ENCODE assay signal across 9 mouse cellular contexts in genomic region chr11:100828676-100829151, GRCm38 (mm10). TPM values are rescaled to one million over a fixed set of nuclear protein-coding genes. Genes with fewer than 3 reads are reported as not detected.
A peak's percentile ranks its signal among the peaks of the same experiment; 100 is the strongest.
DNase-seq lines count a peak whose midpoint lies in the region; ATAC-seq lines count a peak whose summit lies in the region.
"Had no signal": no experiment of that assay in that cellular context is flagged by ENCODE, and none has a peak within 500 bp of the region (broad histone marks: within the 10 kb centered on the region; RNA-seq: fewer than 3 reads in every experiment).

No protein-coding gene starts in this region.

- ATAC-seq in heart, embryonic 14.5 days (ENCODE audit: insufficient number of reproducible peaks, insufficient read depth, low FRiP score, low read depth) = peak; percentile 52; the same call in 1 of the 2 replicates
- peak; percentile 20; the same call in 1 of the 2 replicates for ATAC-seq in megakaryocyte-erythroid progenitor cell, adult 5-6 weeks (replicated peaks; ENCODE audit: low FRiP score, low TSS enrichment, poor library complexity, severe bottlenecking)

- no peak overlapping the region for H3K4me2 ChIP-seq in heart, embryonic 14.5 days (ENCODE audit: low read length)

- 25% methylated on average over 10 of the region's 10 CpGs for WGBS in heart, embryonic 14.5 days

- no peak overlapping the region for H3K4me3 ChIP-seq in heart, embryonic 14.5 days (ENCODE audit: control insufficient read depth in 1 of 2, insufficient read depth in 1 of 2, low read depth in 1 of 2, low read length in 2 of 2)
- H3K4me3 ChIP-seq: embryonic facial prominence, embryonic 10.5 days had no signal

- H3K9ac ChIP-seq in heart, embryonic 14.5 days (ENCODE audit: low read length) = no peak overlapping the region

- no peaks in the 10 kb centered on the region for H3K36me3 ChIP-seq in heart, embryonic 14.5 days (ENCODE audit: control insufficient read depth, insufficient read depth, low read length)
- H3K36me3 ChIP-seq: embryonic facial prominence, embryonic 10.5 days had no signal

- peak overlapping the region; percentile 23 to 63; a peak in 2 of 4 replicates for H3K27ac ChIP-seq in heart, embryonic 14.5 days (replicated peaks in 1 of 2; ENCODE audit: control insufficient read depth in 1 of 2, insufficient read depth in 1 of 2, low read depth in 2 of 2, low read length in 2 of 2)
- H3K27ac ChIP-seq: embryonic facial prominence, embryonic 10.5 days had no signal

- no peaks in the 10 kb centered on the region for H3K9me3 ChIP-seq in heart, embryonic 14.5 days (ENCODE audit: control insufficient read depth, low read length)
- H3K9me3 ChIP-seq: embryonic facial prominence, embryonic 10.5 days had no signal

- no peaks in the 10 kb centered on the region for H3K27me3 ChIP-seq in heart, embryonic 14.5 days (ENCODE audit: control insufficient read depth, insufficient read depth, low read length)

- peaks cover 28 to 61% of the 10 kb centered on the region in 2 experiments for H3K4me1 ChIP-seq in heart, embryonic 14.5 days (ENCODE audit: control insufficient read depth in 2 of 2, insufficient read depth in 2 of 2, low read length in 2 of 2)

- peak; percentile 60 for DNase-seq in adrenal gland, adult 2 months
- no peak for DNase-seq in adrenal gland, postnatal 4 days (ENCODE audit: low spot score in 2 of 2)
- DNase-seq in kidney, adult 11 months = peak; percentile 35
- no peak for DNase-seq in kidney, postnatal 14 days
- no peak for DNase-seq in thymus, postnatal 10 days (ENCODE audit: low spot score in 2 of 2)
- no peak for DNase-seq in embryo, embryonic 10 days (ENCODE audit: low spot score)

RNA-seq across cellular contexts. Expression of gene Stat5b, which starts 21.8 kb away (rescaled TPM):
- total RNA-seq in adrenal gland, adult 2 months (2021) = 10 to 100 TPM; 60.3 to 65.3 TPM
- polyA plus RNA-seq in adrenal gland, adult 2 months (2012; rRNA removed) = 43.8 and 53.8 TPM in 2 replicates
- 10 to 100 TPM; 68.2 to 68.7 TPM for total RNA-seq in adrenal gland, postnatal 4 days (2021)
- polyA plus RNA-seq in heart, embryonic 14.5 days (2014; fragmentation: Nextera tagmentation; extraction: Ambion mirVana) = 28.8 and 31.4 TPM in 2 replicates
- total RNA-seq in megakaryocyte-erythroid progenitor cell, adult 5-6 weeks (2014; fragmentation: Nextera tagmentation) = 45.1 and 53.5 TPM in 2 replicates
- 37.0 and 58.7 TPM in 2 replicates for total RNA-seq in megakaryocyte-erythroid progenitor cell, adult 5-6 weeks (2017)

RNA-seq across cellular contexts. Expression of gene Stat5a, which starts 30.4 kb away (rescaled TPM):
- total RNA-seq in adrenal gland, adult 2 months (2021) = 10 to 100 TPM; 27.0 to 38.0 TPM
- polyA plus RNA-seq in adrenal gland, adult 2 months (2012; rRNA removed) = 45.1 and 51.2 TPM in 2 replicates
- total RNA-seq in adrenal gland, postnatal 4 days (2021) = 10 to 100 TPM; 34.1 to 42.1 TPM
- 5.6 and 6.4 TPM in 2 replicates for polyA plus RNA-seq in heart, embryonic 14.5 days (2014; fragmentation: Nextera tagmentation; extraction: Ambion mirVana)
- total RNA-seq in megakaryocyte-erythroid progenitor cell, adult 5-6 weeks (2014; fragmentation: Nextera tagmentation) = 81.1 and 116 TPM in 2 replicates
- 55.9 and 62.7 TPM in 2 replicates for total RNA-seq in megakaryocyte-erythroid progenitor cell, adult 5-6 weeks (2017)

RNA-seq across cellular contexts. Expression of gene Ghdc, which starts 58.0 kb away (rescaled TPM):
- total RNA-seq in adrenal gland, adult 2 months (2021) = 10 to 100 TPM; 21.6 to 26.0 TPM
- 26.8 and 27.6 TPM in 2 replicates for polyA plus RNA-seq in adrenal gland, adult 2 months (2012; rRNA removed)
- 10 to 100 TPM; 15.4 to 15.5 TPM for total RNA-seq in adrenal gland, postnatal 4 days (2021)
- polyA plus RNA-seq in heart, embryonic 14.5 days (2014; fragmentation: Nextera tagmentation; extraction: Ambion mirVana) = 4.0 and 4.7 TPM in 2 replicates
- total RNA-seq in megakaryocyte-erythroid progenitor cell, adult 5-6 weeks (2014; fragmentation: Nextera tagmentation) = 1.5 and 8.0 TPM in 2 replicates
- total RNA-seq in megakaryocyte-erythroid progenitor cell, adult 5-6 weeks (2017) = 1.3 and 1.7 TPM in 2 replicates

Comparison
In these comparisons a context has a peak if more than half of its experiments do, and no peak if none do; other contexts are left out.
1. DNase-seq: peak in adrenal gland, adult 2 months (single experiment) and kidney, adult 11 months (single experiment); none in adrenal gland, postnatal 4 days (0 of 2), kidney, postnatal 14 days (single experiment), thymus, postnatal 10 days (0 of 2) and embryo, embryonic 10 days (single experiment).